Mouse (Mus musculus) B cell, adult 67 days (primary cell): ENCODE data around the gene Gpr25. TPM values are rescaled to one million over a fixed set of nuclear protein-coding genes. Genes with fewer than 3 reads are reported as not detected.

Experiments used
- total RNA-seq, 2 experiments: library from RNA; stranded (reverse); gene quantifications; 4 replicates each; pipeline ENCODE4 v1.2.4; 2023

Gpr25 gene
- not detected for total RNA-seq

GRCm38 (mm10) chr1:136260635-136261238 is at the start of gene Gpr25:
TSS of gene Gpr25 (minus strand) at chr1:136260873.

GRCm38 (mm10) chr1:136233892-136234594 is 26.6 kb downstream of the Gpr25 start, which contains the start of gene Inava:
TSS of gene Inava (minus strand) at chr1:136234264.

DNA sequence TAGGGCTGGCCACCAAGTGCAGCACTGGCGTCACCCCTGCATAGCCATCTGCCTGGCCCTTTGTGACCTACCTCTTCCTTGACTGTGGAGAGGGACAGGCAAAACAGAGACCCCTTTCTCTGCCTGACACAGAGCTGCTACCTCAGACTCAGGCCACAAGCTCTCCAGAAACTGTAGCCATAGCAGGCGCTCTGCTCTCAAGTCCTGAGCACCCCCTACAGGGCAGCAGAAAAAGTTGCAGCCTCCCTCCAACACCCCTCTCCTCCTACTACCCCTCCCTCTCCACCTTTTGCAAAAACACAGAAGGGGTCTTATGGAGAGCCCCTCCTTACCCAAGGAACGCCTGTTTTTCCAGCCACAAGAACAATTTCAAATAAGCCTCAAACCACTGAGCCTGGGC is 47.9 kb downstream of the Gpr25 start, which contains the start of gene Mroh3:
Gene Mroh3, minus strand, starts transcription at position 26 of the 400 bp plus-strand sequence.

Other genes with a start within 250 kb of the Gpr25 start
- not detected for gene Ascl5, start 210.1 kb downstream of the Gpr25 start, total RNA-seq
- 1 to 10 TPM; 4.7 to 7.3 TPM for gene Cacna1s, start 208.1 kb downstream of the Gpr25 start, total RNA-seq
- 100 to 1,000 TPM; 246 to 247 TPM for gene Kif21b, start 129.5 kb downstream of the Gpr25 start, total RNA-seq
- gene Mroh3, start 48.0 kb downstream of the Gpr25 start, total RNA-seq = not detected
- not detected for gene Inava, start 26.6 kb downstream of the Gpr25 start, total RNA-seq
- 10 to 100 TPM; 37.4 to 41.9 TPM for gene Camsap2, start 85.2 kb upstream of the Gpr25 start, total RNA-seq
- gene Ddx59, start 154.4 kb upstream of the Gpr25 start, total RNA-seq = 10 to 100 TPM; 19.9 to 22.9 TPM
- gene Kif14, start 205.5 kb upstream of the Gpr25 start, total RNA-seq = under 1 TPM; 0.30 to 0.41 TPM